Mouse (Mus musculus) cerebellum, adult 2 months (tissue): Measurements from ENCODE around the gene Clk3.

Experiments
- CTCF ChIP-seq: fragments of 200-500 bp; IDR thresholded peaks from 2 replicates; pipeline ENCODE4 v1.5.1; 2011; ENCODE audit warnings: low read depth, mild to moderate bottlenecking, control low read depth, low read length, moderate library complexity, borderline replicate concordance; ENCODE audit not compliant: insufficient read depth
- POLR2A ChIP-seq: fragments of 200-500 bp; IDR thresholded peaks from 2 replicates; pipeline ENCODE4 v1.6.1; 2011; ENCODE audit warnings: low read length, control low read depth, borderline replicate concordance; ENCODE audit not compliant: insufficient read depth

DNA sequence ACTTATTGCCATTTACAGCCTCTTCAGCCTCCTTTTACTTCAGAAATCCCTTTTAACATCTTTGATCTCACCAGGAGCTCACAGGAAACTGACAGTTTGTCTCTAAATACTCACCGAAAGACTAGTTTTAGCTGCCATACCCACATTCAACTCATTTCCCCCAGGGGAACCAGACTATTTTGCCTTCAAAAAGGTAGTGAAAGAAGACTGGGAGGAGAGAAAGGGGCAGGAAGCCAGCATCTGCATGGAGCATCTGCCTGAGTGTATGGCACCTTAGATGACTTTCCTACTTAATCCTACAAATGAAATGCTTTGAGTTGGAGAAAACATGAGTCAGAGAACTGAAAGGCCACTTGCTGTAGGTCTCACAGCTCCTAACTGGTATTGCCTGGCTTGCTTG is 48.4 kb upstream of the Clk3 start:
- TF ChIP-seq POLR2A (no peak), CTCF (no peak)
